Mouse (Mus musculus) left cerebral cortex, adult 8-10 months (tissue): ENCODE data around the gene Anapc15. TPM values are rescaled to one million over a fixed set of nuclear protein-coding genes. Genes with fewer than 3 reads are reported as not detected.

Experiments used
- DNase-seq, 2 experiments: peaks; one replicate each; pipeline ENCODE4 v3.0.0; 2022; ENCODE audit warnings: low spot score in 2 of 2
- total RNA-seq, 4 experiments: library from RNA; stranded (reverse); gene quantifications; 2 replicates each; pipeline ENCODE4 v1.2.4; 2022

Anapc15 gene
- total RNA-seq, 4 experiments from 2014 or later, result 30.0 to 45.4 (median 32.9) TPM

DNA sequence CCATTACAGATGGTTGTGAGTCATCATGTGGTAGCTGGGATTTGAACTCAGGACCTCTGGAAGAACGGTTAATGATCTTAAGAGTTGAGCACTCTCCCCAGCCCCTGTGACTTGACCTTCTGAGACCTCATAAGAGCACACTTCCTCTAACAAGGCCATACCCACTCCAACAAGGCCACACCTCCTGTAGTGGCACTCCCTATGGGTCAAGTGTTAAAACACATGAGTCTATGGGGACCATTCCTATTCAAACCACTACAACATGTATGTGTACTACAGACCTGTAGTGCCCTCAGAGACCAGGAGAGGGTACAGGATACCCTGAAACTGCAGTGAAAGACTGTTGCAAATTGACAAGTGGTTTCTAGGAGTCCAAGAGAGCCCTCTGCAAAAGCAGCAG is 15.6 kb upstream of the Anapc15 start:
- DNase-seq, result no peak

DNA sequence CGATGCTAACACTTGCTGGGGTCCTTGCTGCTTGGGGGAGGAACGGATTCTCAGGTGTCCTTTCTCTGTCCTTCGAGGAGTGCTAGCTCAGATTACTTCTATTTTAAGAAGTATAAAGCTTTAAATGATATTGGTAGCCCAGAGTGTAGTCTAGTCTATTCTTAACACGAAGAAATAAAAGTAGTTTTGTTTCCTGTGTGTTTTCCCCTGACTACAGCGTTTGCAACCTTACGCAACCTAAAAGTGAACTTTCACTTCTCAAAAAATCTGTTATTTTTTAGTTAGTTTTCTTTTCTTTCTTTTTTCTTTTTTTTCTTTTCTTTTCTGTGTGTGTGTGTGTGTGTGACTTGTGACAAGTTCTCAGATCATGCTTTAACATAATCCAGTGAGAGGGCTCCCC is 11.8 kb upstream of the Anapc15 start:
- no peak for DNase-seq

DNA sequence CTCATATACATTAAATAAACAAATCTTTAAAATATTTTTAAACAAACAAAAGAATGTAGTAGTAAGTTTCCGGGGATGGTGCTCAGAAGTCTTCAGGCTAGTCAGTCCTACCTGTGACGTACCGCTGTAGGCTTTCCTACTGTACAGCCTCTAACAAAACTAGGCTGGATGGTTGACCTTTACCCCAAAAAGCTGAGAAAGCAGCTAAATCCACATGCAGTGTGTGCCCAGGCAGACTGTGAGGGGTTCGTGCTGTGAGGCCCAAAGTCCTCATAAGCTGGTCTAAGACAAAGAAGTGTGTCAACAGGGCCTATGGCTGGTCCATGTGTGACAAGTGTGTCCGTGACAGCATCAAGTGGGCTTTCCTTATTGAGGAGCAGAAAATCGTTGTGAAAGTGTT is 10.7 kb upstream of the Anapc15 start:
- no peak for DNase-seq

DNA sequence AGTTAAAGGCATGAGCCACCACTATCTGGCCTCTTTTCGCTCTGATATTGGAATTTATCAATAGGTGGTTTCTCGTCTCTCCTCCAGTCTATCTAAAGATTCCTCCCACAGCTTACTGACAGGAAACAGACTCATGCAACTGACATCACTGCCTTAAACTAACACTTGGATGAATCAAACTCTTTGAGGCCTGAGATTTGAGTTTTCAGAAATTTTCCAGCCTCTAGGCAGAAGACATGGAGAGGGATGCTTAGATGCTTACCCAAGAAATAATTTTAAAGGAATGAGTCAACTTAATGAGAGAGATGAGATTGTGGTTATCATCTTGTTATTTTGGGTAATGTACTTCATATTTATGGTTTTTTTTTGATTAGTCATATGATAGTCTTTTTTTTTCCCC is 9.7 kb upstream of the Anapc15 start:
- no peak for DNase-seq

GRCm38 (mm10) chr7:101857094-101857493 is 6.4 kb upstream of the Anapc15 start, which contains the start of gene Folr2:
Gene Folr2, minus strand, starts transcription at chr7:101857194.
- DNase-seq, result no peak

DNA sequence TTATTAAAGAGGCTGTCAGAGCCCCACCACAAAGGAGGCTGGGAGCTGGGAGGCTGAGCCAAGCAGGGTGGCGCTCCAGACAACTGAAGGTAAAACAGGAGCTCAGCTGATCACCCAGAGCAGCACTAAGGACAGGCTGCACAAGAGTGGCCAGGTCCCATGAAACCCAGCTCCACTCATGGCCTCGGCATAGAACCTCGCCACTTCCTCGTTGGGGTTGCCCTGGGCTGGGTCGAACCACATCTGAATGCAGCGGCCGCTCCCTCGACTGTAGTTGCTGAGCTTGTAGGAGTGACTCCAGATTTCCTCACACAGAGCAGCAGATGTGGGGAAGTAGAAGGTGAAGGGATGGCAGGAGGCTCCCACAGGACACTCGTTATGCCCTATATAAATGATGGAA is 5.2 kb upstream of the Anapc15 start:
- no peak for DNase-seq

DNA sequence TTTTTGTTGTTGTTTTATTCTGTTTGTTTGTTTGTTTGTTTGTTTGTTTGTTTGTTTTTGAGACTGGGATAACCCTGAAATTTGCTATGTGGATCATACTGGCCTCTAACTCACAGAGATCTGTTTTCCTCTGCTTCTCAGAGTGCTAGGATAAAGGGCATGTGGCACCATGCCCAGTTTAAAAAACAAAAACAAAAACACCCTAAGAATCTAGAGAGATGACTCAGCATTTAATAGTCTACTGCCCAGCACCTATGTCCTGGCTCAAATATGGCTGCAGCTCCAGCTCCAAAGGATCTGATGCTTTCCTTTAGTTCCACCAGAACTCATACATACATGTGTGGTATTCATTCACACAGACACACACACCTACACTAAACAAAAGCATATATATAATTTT is 2.5 kb upstream of the Anapc15 start:
- DNase-seq, result no peak

- DNase-seq, result no peak
Measured at GRCm38 (mm10) chr7:101862291-101862690, 1.2 kb upstream of the Anapc15 start.

DNA sequence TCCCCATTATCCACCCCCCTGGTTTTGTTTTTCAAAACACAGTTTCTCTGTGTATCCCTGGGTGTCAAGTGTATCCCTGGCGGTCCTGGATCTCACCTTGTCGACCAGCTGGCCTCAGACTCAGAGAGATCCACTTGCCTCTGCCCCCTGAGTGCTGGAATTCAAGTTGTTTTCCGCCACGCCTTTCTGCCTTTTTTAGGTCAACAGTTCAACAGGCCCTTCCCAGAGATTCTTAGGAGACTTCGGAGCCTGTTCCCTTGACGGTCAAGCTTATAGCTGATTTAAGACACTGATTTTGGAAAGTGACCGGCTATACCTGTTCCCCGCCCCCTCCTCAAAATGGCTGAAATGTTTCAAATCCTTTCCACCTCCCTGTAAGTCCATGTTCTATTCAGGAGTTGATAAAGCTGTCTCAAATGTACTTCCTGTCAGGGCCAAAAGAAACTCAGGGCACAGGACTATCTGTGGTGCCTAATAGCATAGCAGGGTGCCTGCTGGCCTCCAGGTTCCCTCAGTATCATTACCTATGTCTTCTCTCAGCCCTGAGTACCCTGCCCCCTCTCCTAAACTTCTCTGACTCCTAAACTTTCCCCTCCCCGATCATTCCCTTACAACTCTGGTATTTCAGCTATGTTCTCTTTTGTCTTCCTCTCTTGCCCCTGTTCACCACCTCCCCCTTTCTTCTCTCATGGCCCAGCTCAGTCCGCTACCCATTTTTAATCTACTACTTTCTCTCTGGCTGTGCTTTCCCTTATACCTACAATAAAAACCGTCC is 3.2 kb downstream of the Anapc15 start:
- no peak for DNase-seq

GRCm38 (mm10) chr7:101867482-101867881 is 4.0 kb downstream of the Anapc15 start:
- no peak for DNase-seq

GRCm38 (mm10) chr7:101868241-101869162 is 5.0 kb downstream of the Anapc15 start:
- DNase-seq, result no peak

- no peak for DNase-seq
Measured at GRCm38 (mm10) chr7:101869163-101869500, 5.6 kb downstream of the Anapc15 start.

DNA sequence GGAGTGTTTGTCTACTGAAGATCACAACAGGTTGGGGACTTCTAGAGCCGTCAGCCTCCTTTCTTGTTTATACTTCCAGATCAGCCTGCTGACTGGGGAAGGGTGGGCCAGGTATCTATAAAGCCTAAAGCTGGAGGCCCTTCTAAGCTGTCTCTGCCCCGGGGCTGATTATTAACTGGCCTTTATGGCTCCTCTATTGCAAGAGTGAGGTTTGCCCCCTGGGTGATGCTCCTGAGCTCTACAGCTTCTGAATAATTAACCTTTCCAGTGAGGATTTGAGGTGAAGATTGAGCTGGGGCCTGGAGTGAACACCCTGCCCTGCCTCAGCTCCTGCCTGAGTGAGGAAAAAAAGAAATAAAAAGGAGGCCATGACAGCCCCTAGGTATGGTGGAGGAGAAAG is 7.1 kb downstream of the Anapc15 start, which contains the start of gene Folr1:
Folr1 (minus strand) TSS at position 160 of the 400 bp plus-strand sequence.
- DNase-seq, result no peak

DNA sequence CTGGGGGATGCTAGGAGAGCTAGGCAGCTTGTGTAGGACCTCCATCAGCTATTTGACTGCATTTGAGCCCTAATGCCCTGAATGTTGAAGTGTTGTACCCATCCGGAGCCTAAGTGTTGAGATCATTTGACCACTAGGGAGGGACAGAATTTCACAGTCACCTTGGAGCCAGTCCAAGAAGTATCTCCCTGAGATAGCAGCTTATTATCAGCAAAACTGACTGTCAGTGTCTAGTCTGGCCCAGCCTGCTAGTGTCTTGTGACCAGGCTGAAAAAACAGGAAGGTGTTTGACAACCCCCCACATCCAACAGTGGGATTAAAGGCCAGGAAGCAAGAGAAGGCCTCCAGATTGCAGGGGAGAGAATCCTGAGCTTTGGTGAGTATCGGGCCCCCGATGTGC is 7.8 kb downstream of the Anapc15 start:
- no peak for DNase-seq

GRCm38 (mm10) chr7:101875978-101876377 is 12.5 kb downstream of the Anapc15 start:
- DNase-seq, result no peak

DNA sequence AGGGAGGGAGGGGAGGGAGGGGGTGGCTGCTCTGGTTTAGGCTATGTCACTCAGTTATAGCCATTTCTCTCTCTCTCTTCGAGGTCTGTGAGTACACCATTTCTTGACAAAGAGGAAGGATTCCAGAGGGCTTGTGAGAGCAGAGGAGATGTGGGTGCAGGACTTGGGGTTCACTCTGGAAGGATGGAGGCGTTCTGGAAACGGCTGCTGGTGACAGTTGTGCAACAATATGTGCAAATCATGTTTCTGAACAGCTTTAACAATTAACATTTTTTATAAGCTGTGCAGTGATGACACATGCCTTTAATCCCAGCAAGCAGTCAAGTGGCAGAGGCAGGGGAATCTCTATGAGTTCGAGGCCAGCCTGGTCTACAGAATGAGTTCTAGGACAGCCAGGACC is 17.3 kb downstream of the Anapc15 start:
- no peak for DNase-seq

- no peak for DNase-seq
Measured at GRCm38 (mm10) chr7:101882413-101883154, 19.1 kb downstream of the Anapc15 start.

DNA sequence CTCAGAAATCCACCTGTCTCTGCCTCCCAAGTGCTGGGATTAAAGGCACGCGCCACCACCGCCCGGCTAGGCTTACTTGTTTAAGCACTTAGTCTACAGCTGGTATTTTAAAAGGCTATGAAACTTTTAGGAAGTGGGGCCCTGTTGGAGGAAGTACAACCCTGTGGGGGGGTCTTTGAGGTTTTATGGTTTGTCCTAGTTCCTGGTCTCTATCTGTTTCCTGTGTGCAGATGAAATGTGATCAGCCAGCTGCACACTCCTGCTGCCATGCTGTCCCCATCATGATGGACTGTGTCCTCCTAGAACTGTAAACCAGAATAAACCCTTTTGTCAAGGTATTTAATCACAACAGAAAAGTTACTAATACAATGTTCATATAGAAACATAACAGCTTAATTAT is 20.6 kb downstream of the Anapc15 start:
- no peak for DNase-seq

GRCm38 (mm10) chr7:101886274-101886673 is 22.8 kb downstream of the Anapc15 start:
- DNase-seq, result no peak

GRCm38 (mm10) chr7:101888460-101888859 is 24.9 kb downstream of the Anapc15 start:
- no peak for DNase-seq

DNA sequence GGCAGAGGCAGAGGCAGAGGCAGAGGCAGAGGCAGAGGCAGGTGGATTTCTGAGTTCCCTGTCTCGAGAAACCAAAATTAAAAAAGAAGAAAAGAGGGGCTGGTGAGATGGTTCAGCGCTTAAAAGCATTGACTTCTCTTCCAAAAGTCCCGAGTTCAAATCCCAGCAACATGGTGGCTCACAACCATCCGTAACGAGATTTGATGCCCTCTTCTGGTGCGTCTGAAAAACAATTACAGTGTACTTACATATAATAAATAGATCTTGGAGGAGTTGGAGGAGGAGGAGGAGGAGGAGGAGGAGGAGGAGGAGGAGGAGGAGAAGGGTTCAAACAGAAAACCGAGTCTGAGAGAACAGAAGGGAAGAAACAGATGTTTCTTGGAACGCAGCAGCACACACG is 32.2 kb downstream of the Anapc15 start:
- DNase-seq, result no peak
